Mouse (Mus musculus) adrenal gland (tissue): Measurements from ENCODE around the gene En1.

ENCODE experiments used
- intact Hi-C: fragments of 180-260 bp; cut with DNase I; formaldehyde crosslinking; loops from one replicate; pipeline ENCODE4 v1.15.1; 2025

En1 gene

GRCm38 (mm10) chr1:120599321-120600148 is 2.7 kb upstream of the En1 start:
- intact Hi-C loops = loop anchor here (10.0 kb wide), 1 partner anchor 455 kb away; no protein-coding TSS in a partner anchor

- intact Hi-C loops = no loop called here
Measured at GRCm38 (mm10) chr1:120600149-120600445, 2.1 kb upstream of the En1 start.

GRCm38 (mm10) chr1:120600516-120601252 is 1.5 kb upstream of the En1 start:
- intact Hi-C loops = no loop called here

GRCm38 (mm10) chr1:120601253-120601836 is 873 bp upstream of the En1 start:
- intact Hi-C loops = no loop called here

- intact Hi-C loops = no loop called here
Measured at GRCm38 (mm10) chr1:120602876-120603655, 848 bp downstream of the En1 start.

- intact Hi-C loops = no loop called here
Measured at GRCm38 (mm10) chr1:120603656-120604051, 1.4 kb downstream of the En1 start.

GRCm38 (mm10) chr1:120604431-120605142 is 2.4 kb downstream of the En1 start:
- intact Hi-C loops = no loop called here

- intact Hi-C loops = no loop called here
Measured at GRCm38 (mm10) chr1:120605143-120605435, 2.9 kb downstream of the En1 start.

GRCm38 (mm10) chr1:120605521-120606310 is 3.5 kb downstream of the En1 start:
- intact Hi-C loops = no loop called here

GRCm38 (mm10) chr1:120606641-120607575 is 4.7 kb downstream of the En1 start:
- intact Hi-C loops = no loop called here

- intact Hi-C loops = no loop called here
Measured at GRCm38 (mm10) chr1:120607576-120608400, 5.6 kb downstream of the En1 start.

- intact Hi-C loops = no loop called here
Measured at GRCm38 (mm10) chr1:120608461-120608860, 6.2 kb downstream of the En1 start.

- intact Hi-C loops = no loop called here
Measured at GRCm38 (mm10) chr1:120609611-120610010, 7.4 kb downstream of the En1 start.

- intact Hi-C loops = no loop called here
Measured at GRCm38 (mm10) chr1:120613461-120614306, 11.5 kb downstream of the En1 start.

- intact Hi-C loops = no loop called here
Measured at GRCm38 (mm10) chr1:120614307-120615100, 12.3 kb downstream of the En1 start.

GRCm38 (mm10) chr1:120615521-120615920 is 13.3 kb downstream of the En1 start:
- intact Hi-C loops = no loop called here

- intact Hi-C loops = no loop called here
Measured at GRCm38 (mm10) chr1:120615927-120616326, 13.7 kb downstream of the En1 start.
